ENCODE assay signal across 8 mouse cellular contexts in genomic region chr4:149561986-149562904, GRCm38 (mm10). TPM values are rescaled to one million over a fixed set of nuclear protein-coding genes. Genes with fewer than 3 reads are reported as not detected.
DNase-seq lines count a peak whose midpoint lies in the region; ATAC-seq and TF ChIP-seq lines count a peak whose summit lies in the region.

No protein-coding gene starts in this region.

- no peak for TF ChIP-seq POLR2A in brain, embryonic 14.5 days (IDR thresholded peaks at IDR 0.05; ENCODE audit: borderline replicate concordance, extremely low read depth, insufficient read depth, insufficient read length, poor library complexity, severe bottlenecking)

- WGBS in forebrain, postnatal 0 days = 30% methylated on average over 21 of the region's 21 CpGs
- 57% methylated on average over 21 of the region's 21 CpGs for WGBS in midbrain, embryonic 15.5 days

- H3K4me1 ChIP-seq in E14TG2a.4 (replicated peaks; ENCODE audit: low read depth, low read length) = peaks cover 55% of the 10 kb centered on the region
- H3K4me1 ChIP-seq in forebrain, postnatal 0 days (ENCODE audit: insufficient read depth) = peaks cover 19% of the 10 kb centered on the region
- H3K4me1 ChIP-seq in midbrain, embryonic 15.5 days = peaks cover 29% of the 10 kb centered on the region

- intact Hi-C loops in heart, postnatal 14 days (cut with DNase I) = no loop called here

- H3K9me3 ChIP-seq in E14TG2a.4 (ENCODE audit: low read length) = peaks cover 3% of the 10 kb centered on the region; the same call in 1 of the 2 replicates
- no peaks in the 10 kb centered on the region for H3K9me3 ChIP-seq in forebrain, postnatal 0 days (ENCODE audit: low read length)
- no peaks in the 10 kb centered on the region for H3K9me3 ChIP-seq in midbrain, embryonic 15.5 days

- peak overlapping the region; percentile 43 for H3K9ac ChIP-seq in forebrain, postnatal 0 days
- H3K9ac ChIP-seq in midbrain, embryonic 15.5 days = peak overlapping the region; percentile 10; the same call in 1 of the 2 replicates

- peak; percentile 81 for ATAC-seq in forebrain, postnatal 0 days
- ATAC-seq in midbrain, embryonic 15.5 days (replicated peaks) = peak; percentile 61

- peak overlapping the region; percentile 90 for H3K27ac ChIP-seq in forebrain, postnatal 0 days (ENCODE audit: low read depth, low read length)
- peak overlapping the region; percentile 80 for H3K27ac ChIP-seq in midbrain, embryonic 15.5 days

- peak overlapping the region; percentile 54 for H3K4me3 ChIP-seq in E14TG2a.4 (replicated peaks; ENCODE audit: low read length)
- H3K4me3 ChIP-seq in forebrain, postnatal 0 days (ENCODE audit: low read depth, low read length) = no peak overlapping the region
- H3K4me3 ChIP-seq in midbrain, embryonic 15.5 days = no peak overlapping the region

- no peaks in the 10 kb centered on the region for H3K27me3 ChIP-seq in E14TG2a.4 (ENCODE audit: insufficient read depth, low read length)
- H3K27me3 ChIP-seq in forebrain, postnatal 0 days (ENCODE audit: insufficient read depth, low read length) = no peaks in the 10 kb centered on the region
- no peaks in the 10 kb centered on the region for H3K27me3 ChIP-seq in midbrain, embryonic 15.5 days (replicated peaks)

- TF ChIP-seq CTCF in E14TG2a.4 (conservative IDR thresholded peaks at IDR 0.05; ENCODE audit: low read length) = no peak
- TF ChIP-seq CTCF in brain, embryonic 14.5 days (IDR thresholded peaks at IDR 0.05; ENCODE audit: borderline replicate concordance, extremely low read depth, insufficient read depth, insufficient read length) = no peak
- no peak for TF ChIP-seq CTCF in forebrain, postnatal 0 days (IDR thresholded peaks at IDR 0.05; ENCODE audit: low read depth)

- peaks cover 5% of the 10 kb centered on the region; the same call in 1 of the 2 replicates for H3K36me3 ChIP-seq in E14TG2a.4 (ENCODE audit: insufficient read depth, low read length)
- H3K36me3 ChIP-seq in forebrain, postnatal 0 days (ENCODE audit: insufficient read depth) = peaks cover 25% of the 10 kb centered on the region
- H3K36me3 ChIP-seq in midbrain, embryonic 15.5 days (replicated peaks) = 0 out of 2 replicates have a peak, but pooled peaks cover 4% of the 10 kb centered on the region

- peak; percentile 89 for DNase-seq in brain, embryonic 14.5 days (ENCODE audit: low read depth)
- DNase-seq in forebrain, postnatal 0 days = peak; percentile 82
- DNase-seq in heart, postnatal 14 days = peak; percentile 75 to 78
- peak; percentile 79 for DNase-seq in left cerebral cortex, adult 11 months (ENCODE audit: low spot score)
- no peak for DNase-seq in urinary bladder, adult 2 months (ENCODE audit: low spot score)
- no peak for DNase-seq in thymus, adult 18-20 months

- H3K4me2 ChIP-seq in forebrain, postnatal 0 days (ENCODE audit: low read depth) = peak overlapping the region; percentile 27; the same call in 1 of the 2 replicates
- 0 out of 2 replicates have a peak overlapping the region, but pooled peaks have one; percentile 20 for H3K4me2 ChIP-seq in midbrain, embryonic 15.5 days

RNA-seq across cellular contexts. Expression of gene Clstn1, which starts 24.0 kb away (rescaled TPM):
- 51.4 and 145 TPM in 2 replicates for polyA plus RNA-seq in brain, embryonic 14.5 days (2012; rRNA removed)
- 367 and 451 TPM in 2 replicates for total RNA-seq in forebrain, postnatal 0 days (2014; rRNA removed)
- 142 and 179 TPM in 2 replicates for polyA plus RNA-seq in forebrain, postnatal 0 days (2015; fragmentation: Nextera tagmentation; extraction: Ambion mirVana)
- total RNA-seq in heart, postnatal 14 days (2021) = 10 to 100 TPM; 76.7 to 82.1 TPM
- 163 and 164 TPM in 2 replicates for polyA plus RNA-seq in midbrain, embryonic 15.5 days (2015; fragmentation: Nextera tagmentation; extraction: Ambion mirVana)
- polyA plus RNA-seq in urinary bladder, adult 2 months (2012; rRNA removed) = 28.0 and 61.1 TPM in 2 replicates

RNA-seq across cellular contexts. Expression of gene Ctnnbip1, which starts 44.2 kb away (rescaled TPM):
- 59.0 and 62.8 TPM in 2 replicates for polyA plus RNA-seq in brain, embryonic 14.5 days (2012; rRNA removed)
- total RNA-seq in forebrain, postnatal 0 days (2014; rRNA removed) = 98.6 and 105 TPM in 2 replicates
- 126 and 134 TPM in 2 replicates for polyA plus RNA-seq in forebrain, postnatal 0 days (2015; fragmentation: Nextera tagmentation; extraction: Ambion mirVana)
- total RNA-seq in heart, postnatal 14 days (2021) = 10 to 100 TPM; 42.9 to 44.5 TPM
- 99.5 and 106 TPM in 2 replicates for polyA plus RNA-seq in midbrain, embryonic 15.5 days (2015; fragmentation: Nextera tagmentation; extraction: Ambion mirVana)
- polyA plus RNA-seq in urinary bladder, adult 2 months (2012; rRNA removed) = 11.7 and 12.0 TPM in 2 replicates

Comparison
In these comparisons a context has a peak if more than half of its experiments do, and no peak if none do; other contexts are left out.
1. DNase-seq: peak in brain, embryonic 14.5 days (single experiment), forebrain, postnatal 0 days (single experiment), heart, postnatal 14 days (2 of 2) and left cerebral cortex, adult 11 months (single experiment); none in urinary bladder, adult 2 months (single experiment) and thymus, adult 18-20 months (0 of 2).